In the genomic region with DNA sequence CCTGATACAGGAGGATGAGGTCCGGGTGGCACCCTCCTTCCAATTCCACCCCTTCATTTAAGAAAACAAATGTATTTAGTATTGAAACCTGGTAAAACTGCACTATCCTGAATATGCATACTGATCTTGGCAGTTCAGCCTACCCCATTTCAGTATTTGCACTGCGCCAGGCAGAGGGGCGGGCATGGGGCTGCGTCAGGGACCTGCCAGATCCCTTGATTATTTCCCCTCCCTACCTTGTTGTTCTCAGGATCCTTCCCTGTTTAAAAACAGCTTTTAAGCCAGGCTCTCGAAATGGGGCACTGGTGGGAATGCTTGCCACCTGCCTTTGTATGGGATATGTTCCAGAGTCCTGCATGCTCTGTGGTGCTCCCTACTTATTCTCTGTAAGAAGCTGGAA, we compare ENCODE assay signal across 8 mouse cellular contexts. TPM values are rescaled to one million over a fixed set of nuclear protein-coding genes. Genes with fewer than 3 reads are reported as not detected.
DNase-seq lines count a peak whose midpoint lies in the region; ATAC-seq and TF ChIP-seq lines count a peak whose summit lies in the region.

No protein-coding gene starts in this region.

- H3K4me1 ChIP-seq in E14TG2a.4 (replicated peaks; ENCODE audit: low read depth, low read length) = peaks cover 46% of the 10 kb centered on the region
- H3K4me1 ChIP-seq in forebrain, embryonic 15.5 days = peaks cover 25% of the 10 kb centered on the region
- peaks cover 21% of the 10 kb centered on the region for H3K4me1 ChIP-seq in liver, embryonic 16.5 days (ENCODE audit: control insufficient read depth, low read depth, low read length)

- WGBS in forebrain, embryonic 15.5 days = 12% methylated on average over 5 of the region's 5 CpGs
- 53% methylated on average over 5 of the region's 5 CpGs for WGBS in liver, embryonic 16.5 days (ENCODE audit: insufficient replicate concordance)

- no peaks in the 10 kb centered on the region for H3K36me3 ChIP-seq in E14TG2a.4 (ENCODE audit: insufficient read depth, low read length)
- no peaks in the 10 kb centered on the region for H3K36me3 ChIP-seq in forebrain, embryonic 15.5 days
- H3K36me3 ChIP-seq in liver, embryonic 16.5 days (ENCODE audit: control insufficient read depth, insufficient read depth) = no peaks in the 10 kb centered on the region

- H3K27me3 ChIP-seq in E14TG2a.4 (ENCODE audit: insufficient read depth, low read length) = peaks cover 55% of the 10 kb centered on the region
- no peaks in the 10 kb centered on the region for H3K27me3 ChIP-seq in forebrain, embryonic 15.5 days
- peaks cover 19% of the 10 kb centered on the region for H3K27me3 ChIP-seq in liver, embryonic 16.5 days (ENCODE audit: control insufficient read depth, insufficient read depth, low read depth, low read length)

- H3K9ac ChIP-seq in forebrain, embryonic 15.5 days (replicated peaks) = peak overlapping the region; percentile 68; the same call in 1 of the 2 replicates
- no peak overlapping the region for H3K9ac ChIP-seq in liver, embryonic 16.5 days (ENCODE audit: low read depth, low read length)

- peak; percentile 92 for DNase-seq in heart, adult 11 months
- DNase-seq in heart, postnatal 4 days = no peak
- no peak for DNase-seq in adrenal gland, postnatal 10 days
- DNase-seq in layer of hippocampus, postnatal 25 days (ENCODE audit: extremely low spot score in 1 of 2, low spot score in 1 of 2) = no peak
- no peak for DNase-seq in frontal cortex, postnatal 25 days (ENCODE audit: low spot score in 2 of 2)

- ATAC-seq in forebrain, embryonic 15.5 days (replicated peaks) = no peak
- ATAC-seq in liver, embryonic 16.5 days (ENCODE audit: low read depth) = no peak

- no peaks in the 10 kb centered on the region for H3K9me3 ChIP-seq in E14TG2a.4 (ENCODE audit: low read length)
- no peaks in the 10 kb centered on the region for H3K9me3 ChIP-seq in forebrain, embryonic 15.5 days
- H3K9me3 ChIP-seq in liver, embryonic 16.5 days (replicated peaks; ENCODE audit: control insufficient read depth, low read length) = no peaks in the 10 kb centered on the region

- peak overlapping the region; percentile 94; the same call in 1 of the 2 replicates for H3K4me3 ChIP-seq in E14TG2a.4 (replicated peaks; ENCODE audit: low read length)
- H3K4me3 ChIP-seq in forebrain, embryonic 15.5 days = peak overlapping the region; percentile 70
- peak overlapping the region; percentile 73 for H3K4me3 ChIP-seq in liver, embryonic 16.5 days (ENCODE audit: low read depth, low read length)

- no peak for TF ChIP-seq CTCF in E14TG2a.4 (conservative IDR thresholded peaks at IDR 0.05; ENCODE audit: low read length)

- H3K4me2 ChIP-seq in forebrain, embryonic 15.5 days (replicated peaks) = peak overlapping the region; percentile 92
- peak overlapping the region; percentile 90 for H3K4me2 ChIP-seq in liver, embryonic 16.5 days (ENCODE audit: low read depth, low read length)

- H3K27ac ChIP-seq in forebrain, embryonic 15.5 days (replicated peaks) = no peak overlapping the region
- H3K27ac ChIP-seq in liver, embryonic 16.5 days (ENCODE audit: low read length) = no peak overlapping the region

RNA-seq across cellular contexts. Expression of a gene that starts 1.7 kb away (rescaled TPM):
- total RNA-seq in heart, postnatal 4 days (2021) = 10 to 100 TPM; 17.9 to 19.8 TPM
- 30.5 and 36.1 TPM in 2 replicates for polyA plus RNA-seq in forebrain, embryonic 15.5 days (2015; fragmentation: Nextera tagmentation; extraction: Ambion mirVana)
- polyA plus RNA-seq in liver, embryonic 16.5 days (2015; fragmentation: Nextera tagmentation; extraction: Ambion mirVana) = 22.2 and 23.6 TPM in 2 replicates
- total RNA-seq in adrenal gland, postnatal 10 days (2021) = 10 to 100 TPM; 25.4 to 26.2 TPM
- 10 to 100 TPM; 54.9 to 65.3 TPM for total RNA-seq in layer of hippocampus, postnatal 25 days (2021)
